Mouse (Mus musculus): Measurements from ENCODE around the gene Sdf2.

GRCm38 (mm10) chr11:78245261-78245626 is 302 bp upstream of the Sdf2 start:
- no peak for TF ChIP-seq CTCF (IDR thresholded peaks at IDR 0.05; ENCODE audit: extremely low read depth, insufficient read length, insufficient replicate concordance, low read depth, low read length)
- no peak for TF ChIP-seq POLR2A (IDR thresholded peaks at IDR 0.05; ENCODE audit: low read depth, low read length)
